Mouse (Mus musculus): ENCODE data around the gene Nr0b2.

Gene Nr0b2

GRCm38 (mm10) chr4:133552768-133553447, at the start of gene Nr0b2:
Gene Nr0b2 (plus strand): TSS chr4:133553376.
- peak; percentile 27 to 56 for DNase-seq

GRCm38 (mm10) chr4:133504300-133504699, 48.9 kb upstream of the Nr0b2 start:
- DNase-seq: no peak

- DNase-seq: no peak
Observed at GRCm38 (mm10) chr4:133504755-133505485, 48.3 kb upstream of the Nr0b2 start.

DNA sequence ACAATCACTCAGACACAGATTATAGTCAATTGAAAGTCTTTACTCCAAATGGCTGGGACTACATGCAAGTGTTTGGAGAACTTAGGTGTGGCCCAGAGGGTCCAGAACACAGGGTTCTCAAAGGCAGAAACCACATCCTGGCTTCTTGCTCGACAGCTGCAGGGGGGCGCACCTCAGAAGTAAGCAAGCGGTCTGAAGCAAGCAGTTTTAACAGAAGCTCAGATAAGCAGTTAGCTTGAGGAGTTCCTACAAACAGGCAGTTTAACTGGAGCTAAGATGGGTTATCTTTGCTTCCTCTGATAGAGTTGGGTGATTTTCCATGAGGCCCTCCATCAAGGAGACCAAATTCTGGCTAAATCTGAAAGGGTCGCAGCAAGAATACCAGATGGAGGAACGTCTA, 46.6 kb upstream of the Nr0b2 start:
- DNase-seq: no peak

GRCm38 (mm10) chr4:133508990-133509389, 44.2 kb upstream of the Nr0b2 start:
- DNase-seq: no peak

GRCm38 (mm10) chr4:133511050-133511449, 42.1 kb upstream of the Nr0b2 start:
- DNase-seq: no peak

- DNase-seq: peak; percentile 47 to 50
Observed at GRCm38 (mm10) chr4:133512511-133512910, 40.7 kb upstream of the Nr0b2 start.

- peak; percentile 84 to 87 for DNase-seq
Observed at GRCm38 (mm10) chr4:133512972-133513371, 40.2 kb upstream of the Nr0b2 start.

- DNase-seq: peak; percentile 82 to 91
Observed at GRCm38 (mm10) chr4:133518601-133519368, 34.4 kb upstream of the Nr0b2 start, which contains the start of gene Kdf1. Gene Kdf1 (plus strand): TSS chr4:133518963.

- peak; percentile 16 to 57 for DNase-seq
Observed at GRCm38 (mm10) chr4:133519369-133519665, 33.9 kb upstream of the Nr0b2 start.

GRCm38 (mm10) chr4:133521502-133521901, 31.7 kb upstream of the Nr0b2 start:
- DNase-seq: no peak

DNA sequence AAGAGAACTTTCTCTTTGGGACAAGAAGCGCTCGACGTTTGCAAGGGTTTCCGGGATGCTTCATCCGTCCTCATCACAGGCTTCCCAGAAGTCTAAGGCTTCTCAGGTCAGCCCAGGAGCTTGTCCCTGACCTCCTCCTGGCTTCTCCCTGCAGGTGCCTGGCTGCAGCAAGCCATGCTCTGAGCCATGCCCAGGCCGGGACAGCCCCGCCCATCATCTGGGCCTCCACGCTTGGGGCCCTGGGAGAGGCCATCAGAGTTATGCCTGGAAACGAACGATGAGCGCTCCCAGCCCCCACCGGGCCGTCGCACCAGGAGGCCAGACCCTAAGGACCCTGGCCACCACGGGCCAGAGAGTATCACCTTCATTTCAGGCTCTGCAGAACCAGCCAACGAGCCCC, 25.4 kb upstream of the Nr0b2 start:
- no peak for DNase-seq

DNA sequence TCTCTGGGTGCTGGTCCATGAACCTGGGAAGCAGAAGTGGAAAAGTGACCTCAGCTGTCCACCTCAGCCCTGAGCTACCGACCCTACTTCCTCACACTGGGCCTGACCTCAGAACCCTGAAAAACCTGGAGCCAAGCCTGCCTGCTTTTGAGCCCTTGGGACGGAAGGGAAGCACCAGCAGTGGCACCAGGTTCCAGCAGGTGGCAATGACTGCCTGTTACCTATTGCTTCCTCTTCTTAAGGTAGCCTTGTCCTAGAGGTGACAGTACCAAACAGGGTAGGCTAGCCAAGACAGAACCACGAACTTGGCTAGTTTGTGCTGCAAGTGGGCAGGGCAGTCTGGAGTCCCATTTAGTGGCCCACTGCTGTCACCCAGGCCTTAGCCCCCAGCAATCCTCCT, 20.4 kb upstream of the Nr0b2 start:
- DNase-seq: peak in 1 of 2 experiments; percentile 45

DNA sequence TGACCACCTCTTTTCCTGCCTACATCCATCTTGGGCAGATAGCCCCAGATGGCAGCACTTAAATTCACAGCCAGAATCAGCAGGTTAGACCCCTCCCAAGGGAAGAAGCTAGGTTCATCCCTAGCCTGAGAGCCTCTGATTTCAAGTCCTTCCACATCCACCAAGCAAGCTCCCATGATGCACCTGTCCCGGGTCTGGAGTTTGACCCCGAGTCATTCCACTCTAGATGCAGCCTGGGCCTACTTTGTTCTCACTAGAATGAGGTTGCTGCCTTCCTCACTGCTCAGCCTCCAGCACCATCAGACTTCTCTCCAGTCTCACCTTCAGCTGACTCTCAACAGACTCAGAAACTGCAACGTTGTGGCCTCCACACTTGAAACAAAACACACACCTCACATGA, 17.1 kb upstream of the Nr0b2 start:
- peak; percentile 55 to 69 for DNase-seq

DNA sequence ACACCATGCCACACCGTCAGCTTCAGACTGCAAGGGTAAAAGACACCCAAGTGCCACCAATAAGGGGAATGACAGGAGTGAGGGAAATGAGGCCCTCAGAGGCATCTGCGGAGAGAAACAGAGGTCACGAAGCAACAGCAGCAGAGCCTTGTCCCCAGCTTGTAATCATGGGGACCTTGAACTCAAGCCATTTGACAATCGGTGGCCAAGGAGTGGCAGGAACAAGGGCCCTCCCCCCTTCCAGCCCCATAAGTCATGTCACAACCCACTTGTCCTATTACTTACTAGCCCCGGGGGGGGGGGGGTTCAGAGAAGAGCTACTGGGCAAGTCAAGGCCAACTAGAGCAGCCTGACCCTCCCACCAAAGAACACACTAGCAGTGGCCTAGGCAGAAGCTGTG, 16.5 kb upstream of the Nr0b2 start:
- no peak for DNase-seq

DNA sequence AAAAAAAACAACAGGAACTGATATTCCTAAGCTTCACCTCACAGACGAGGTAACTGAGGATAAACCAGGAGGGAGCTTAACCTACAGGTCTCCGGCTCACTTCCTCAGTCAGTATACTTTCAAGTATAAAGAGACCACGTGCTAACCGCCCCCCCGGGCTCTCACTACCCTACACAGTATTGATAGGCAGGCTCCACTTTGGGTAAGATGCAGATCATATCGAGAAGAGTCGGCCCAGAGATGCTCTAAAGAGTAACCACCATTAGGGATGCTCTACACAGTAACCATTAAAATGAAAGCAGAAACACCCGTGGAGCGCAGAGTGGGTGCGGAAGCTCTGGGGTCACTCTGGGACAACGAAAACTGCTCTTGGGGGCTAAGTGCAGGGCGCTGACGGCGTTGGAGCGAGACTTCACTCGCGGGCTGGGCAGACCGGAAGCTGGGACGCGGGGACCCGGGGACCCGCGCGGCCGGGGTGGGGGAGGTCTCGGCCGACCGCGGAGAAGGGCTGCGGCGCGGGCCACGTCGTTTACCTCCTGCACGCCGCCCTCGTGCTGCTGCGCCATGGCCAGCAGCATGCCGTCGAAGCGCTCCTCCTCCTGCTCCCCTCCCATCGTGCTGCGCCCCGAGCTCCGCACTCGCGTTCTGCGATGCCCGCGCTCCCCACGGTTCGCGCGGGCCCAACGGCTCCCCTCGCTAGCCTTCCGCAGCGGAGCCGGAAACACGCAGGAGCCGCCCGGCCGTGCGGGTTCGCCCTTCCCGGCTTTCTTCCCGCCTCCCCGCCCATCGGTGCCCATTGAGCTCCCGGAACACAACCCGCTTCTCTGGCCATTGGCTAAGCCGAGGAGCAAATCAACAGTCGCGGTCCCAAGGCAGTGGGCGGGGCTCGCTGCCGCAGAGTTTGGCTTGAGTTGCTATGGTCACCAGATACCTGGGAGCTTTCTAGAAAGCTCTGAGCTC, 7.6 kb upstream of the Nr0b2 start, which contains the start of gene Nudc:
Nudc (minus strand) TSS at position 725 of the 960 bp plus-strand sequence.
- peak; percentile 98 for DNase-seq

DNA sequence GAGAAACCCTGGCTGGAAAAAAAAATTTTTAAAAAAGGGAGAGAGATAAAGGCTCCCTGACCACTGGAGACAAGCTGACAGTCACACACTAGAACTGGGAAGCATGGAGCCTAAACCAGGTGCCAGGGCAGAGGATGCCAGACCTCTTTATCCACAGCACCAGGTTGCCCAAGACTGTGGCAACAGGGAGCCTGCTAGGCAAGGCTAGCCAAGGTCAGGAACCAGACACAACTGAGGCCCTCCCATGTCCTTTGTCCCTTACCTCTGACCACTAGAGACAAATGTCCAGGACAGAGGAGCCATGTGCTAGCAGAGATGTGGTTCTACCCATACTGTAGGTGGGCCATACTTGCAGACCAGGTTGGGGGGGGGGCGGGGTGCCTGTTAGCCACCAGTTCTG, 1.1 kb upstream of the Nr0b2 start:
- no peak for DNase-seq

GRCm38 (mm10) chr4:133553448-133554330, 513 bp downstream of the Nr0b2 start:
- no peak for DNase-seq

DNA sequence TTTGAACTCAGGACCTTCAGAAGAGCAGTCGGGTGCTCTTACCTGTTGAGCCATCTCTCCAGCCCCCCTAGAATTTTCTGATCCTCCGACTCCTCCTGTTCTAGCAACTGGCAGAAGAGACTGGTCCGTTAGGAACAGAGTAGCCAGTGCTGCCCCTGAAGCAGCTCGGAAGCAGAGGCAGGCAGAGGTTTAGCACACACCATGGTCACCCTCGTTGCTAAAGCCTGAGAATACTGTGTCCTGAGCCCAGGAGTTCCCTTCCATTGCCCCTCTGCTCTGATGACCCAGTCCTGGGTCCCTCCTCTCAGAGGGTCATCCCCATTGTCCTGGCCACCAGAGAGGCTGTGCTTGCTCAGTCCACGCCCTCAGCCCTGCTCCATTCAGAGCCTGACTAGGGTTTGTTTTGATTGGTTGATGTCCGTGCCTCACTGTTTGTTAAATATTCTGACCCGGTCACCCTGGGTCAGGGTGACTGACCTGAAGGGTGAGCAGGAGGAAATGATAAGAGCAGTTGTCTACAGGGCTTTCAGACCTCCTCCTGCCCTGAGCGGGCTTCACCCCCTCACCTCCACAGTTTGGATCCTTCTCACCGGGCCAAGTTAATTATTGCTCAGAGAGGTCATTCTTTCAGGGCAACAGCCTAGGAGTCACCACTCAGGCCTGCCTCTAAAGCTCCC, 4.0 kb downstream of the Nr0b2 start:
- peak; percentile 68 to 84 for DNase-seq

- DNase-seq: no peak
Observed at GRCm38 (mm10) chr4:133559846-133560245, 6.7 kb downstream of the Nr0b2 start.

GRCm38 (mm10) chr4:133561622-133562021, 8.4 kb downstream of the Nr0b2 start:
- DNase-seq: no peak

All from kidney, postnatal 36 days (tissue).